Mouse (Mus musculus): ENCODE results near the gene Gas2l3.

DNA sequence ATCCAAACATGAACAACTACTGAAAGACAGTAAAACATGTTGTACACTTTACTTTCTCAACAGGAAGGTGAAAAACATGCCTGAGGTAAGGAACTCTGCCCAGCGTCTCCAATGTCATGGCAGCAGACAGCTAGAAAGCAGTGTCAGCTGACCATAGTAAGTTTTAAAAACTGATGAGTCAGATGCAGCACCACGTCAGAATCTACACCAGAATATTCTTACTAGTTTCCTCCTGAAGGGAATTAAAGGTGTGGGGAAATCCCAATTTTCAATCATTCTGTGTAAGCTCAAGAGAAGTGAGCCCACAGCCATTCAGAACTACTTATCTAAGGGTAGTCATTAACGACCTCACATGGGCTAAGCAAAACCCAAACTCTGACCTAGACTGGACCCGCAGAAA, 1.1 kb downstream of the Gas2l3 start:
- TF ChIP-seq POLR2A (IDR thresholded peaks at IDR 0.05; ENCODE audit: extremely low read depth, insufficient read depth, low read length) (no peak), CTCF (IDR thresholded peaks at IDR 0.05; ENCODE audit: extremely low read depth, insufficient read depth, low read length) (no peak)
